Mouse (Mus musculus) spleen, embryonic (tissue): ENCODE results near the gene Bhlhe41.

Source experiments
- CTCF ChIA-PET: fragments of 350-600 bp; sonication (Branson Sonifier 250); formaldehyde crosslinking; loops from one replicate; lab custom pipeline; 2022; lab: Charles Lee

Bhlhe41 gene

GRCm38 (mm10) chr6:145865289-145865885, at the start of gene Bhlhe41:
Gene Bhlhe41, minus strand, starts transcription at chr6:145865558.
- CTCF ChIA-PET: no interaction called here

GRCm38 (mm10) chr6:145912232-145912631, 46.9 kb upstream of the Bhlhe41 start:
- CTCF ChIA-PET: no interaction called here

GRCm38 (mm10) chr6:145910469-145911426, 45.4 kb upstream of the Bhlhe41 start:
- CTCF ChIA-PET: interaction anchor here (0.9 to 1.0 kb wide), 2 partner anchors 44 to 63 kb away, joined by 3 to 4 read pairs; no protein-coding TSS in a partner anchor

- CTCF ChIA-PET: no interaction called here
These were observed 44.6 kb upstream of the Bhlhe41 start for GRCm38 (mm10) chr6:145909943-145910342.

- CTCF ChIA-PET: interaction anchor here (0.7 kb wide), 1 partner anchor 53 kb away, joined by 7 read pairs; no protein-coding TSS in a partner anchor
These were observed 40.9 kb upstream of the Bhlhe41 start for GRCm38 (mm10) chr6:145906096-145906890.

GRCm38 (mm10) chr6:145904616-145905015, 39.3 kb upstream of the Bhlhe41 start:
- CTCF ChIA-PET: no interaction called here

GRCm38 (mm10) chr6:145904169-145904568, 38.8 kb upstream of the Bhlhe41 start:
- CTCF ChIA-PET: no interaction called here

- CTCF ChIA-PET: interaction anchor here (0.5 kb wide), 1 partner anchor 105 kb away, joined by 3 read pairs; no protein-coding TSS in a partner anchor
These were observed 29.4 kb upstream of the Bhlhe41 start for GRCm38 (mm10) chr6:145894669-145895342.

GRCm38 (mm10) chr6:145893366-145894021, 28.1 kb upstream of the Bhlhe41 start:
- CTCF ChIA-PET: interaction anchor here (0.7 kb wide), 1 partner anchor 10 kb away, joined by 7 read pairs; no protein-coding TSS in a partner anchor

GRCm38 (mm10) chr6:145892381-145893265, 27.3 kb upstream of the Bhlhe41 start:
- CTCF ChIA-PET: no interaction called here

- CTCF ChIA-PET: no interaction called here
These were observed 26.6 kb upstream of the Bhlhe41 start for GRCm38 (mm10) chr6:145891951-145892350.

- CTCF ChIA-PET: no interaction called here
These were observed 22.4 kb upstream of the Bhlhe41 start for GRCm38 (mm10) chr6:145887719-145888118.

- CTCF ChIA-PET: no interaction called here
These were observed 20.9 kb upstream of the Bhlhe41 start for GRCm38 (mm10) chr6:145886277-145886676.

GRCm38 (mm10) chr6:145885069-145885468, 19.7 kb upstream of the Bhlhe41 start:
- CTCF ChIA-PET: no interaction called here

- CTCF ChIA-PET: no interaction called here
These were observed 18.3 kb upstream of the Bhlhe41 start for GRCm38 (mm10) chr6:145883668-145884067.

GRCm38 (mm10) chr6:145883010-145883409, 17.7 kb upstream of the Bhlhe41 start:
- CTCF ChIA-PET: interaction anchor here (0.6 kb wide), 1 partner anchor 424 kb away, joined by 3 read pairs; no protein-coding TSS in a partner anchor

GRCm38 (mm10) chr6:145880609-145881008, 15.3 kb upstream of the Bhlhe41 start:
- CTCF ChIA-PET: no interaction called here

GRCm38 (mm10) chr6:145876986-145877735, 11.8 kb upstream of the Bhlhe41 start:
- CTCF ChIA-PET: no interaction called here
